Mouse (Mus musculus): ENCODE measurements at regions not wholly inside any gene's neighbourhood (a gene's known extent, or its start where the extent isn't known, plus 50 kb on each side); places are given as distances from the start of the nearest gene placed in this dataset.

DNA sequence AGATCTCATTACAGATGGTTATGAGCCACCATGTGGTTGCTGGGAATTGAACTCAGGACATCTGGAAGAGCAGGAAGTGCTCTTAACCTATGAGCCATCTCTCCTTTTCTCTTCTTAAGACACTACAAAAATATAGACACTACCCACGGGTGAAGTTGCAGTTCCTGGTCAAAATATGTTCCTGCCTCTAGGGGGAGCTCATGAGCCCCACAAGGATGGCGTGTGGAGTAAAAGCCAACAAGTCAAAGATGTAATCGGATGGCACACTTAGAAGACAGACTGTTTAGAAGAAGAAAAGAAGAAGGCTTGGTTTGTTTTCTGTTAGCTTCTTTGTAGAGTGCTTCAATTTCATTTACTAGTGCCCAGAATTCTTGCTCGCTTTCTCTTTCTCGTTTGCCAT lies 161.7 kb downstream of the Minar1 start:
- H3K4me3 ChIP-seq (ENCODE audit: low read length): no peak overlapping the region
- no peaks in the 10 kb centered on the region for H3K4me1 ChIP-seq (replicated peaks; ENCODE audit: control insufficient read depth, insufficient read depth, low read length)
- H3K9me3 ChIP-seq (ENCODE audit: control insufficient read depth, low read length): no peaks in the 10 kb centered on the region
- WGBS: 21% methylated on average over 5 of the region's 5 CpGs
- no peak overlapping the region for H3K4me2 ChIP-seq (ENCODE audit: low read depth, low read length)
- no peak overlapping the region for H3K27ac ChIP-seq (ENCODE audit: low read length)
- no peak for ATAC-seq (ENCODE audit: low read depth)
- no peaks in the 10 kb centered on the region for H3K36me3 ChIP-seq (ENCODE audit: control insufficient read depth, insufficient read depth, low read length)
- no peaks in the 10 kb centered on the region for H3K27me3 ChIP-seq (ENCODE audit: control insufficient read depth, insufficient read depth, low read depth, low read length)
- H3K9ac ChIP-seq (ENCODE audit: low read length): no peak overlapping the region

GRCm38 (mm10) chr9:89456666-89457065 lies 166.3 kb downstream of the Minar1 start:
- WGBS: 62% methylated on average over 3 of the region's 3 CpGs
- no peaks in the 10 kb centered on the region for H3K4me1 ChIP-seq (replicated peaks; ENCODE audit: control insufficient read depth, insufficient read depth, low read length)

GRCm38 (mm10) chr9:89449656-89450055 lies 173.3 kb downstream of the Minar1 start:
- H3K4me1 ChIP-seq (replicated peaks; ENCODE audit: control insufficient read depth, insufficient read depth, low read length): no peaks in the 10 kb centered on the region

More at GRCm38 (mm10) chr9:89456666-89457065, 166.3 kb downstream of the Minar1 start:
- Histone ChIP-seq H3K4me2 (ENCODE audit: low read depth, low read length) (no peak overlapping the region), H3K4me3 (ENCODE audit: low read length) (no peak overlapping the region), H3K27me3 (ENCODE audit: control insufficient read depth, insufficient read depth, low read depth, low read length) (no peaks in the 10 kb centered on the region), H3K9ac (ENCODE audit: low read length) (no peak overlapping the region), H3K9me3 (ENCODE audit: control insufficient read depth, low read length) (no peaks in the 10 kb centered on the region), H3K27ac (ENCODE audit: low read length) (no peak overlapping the region), H3K36me3 (ENCODE audit: control insufficient read depth, insufficient read depth, low read length) (no peaks in the 10 kb centered on the region)
- no peak for ATAC-seq (ENCODE audit: low read depth)

More at GRCm38 (mm10) chr9:89449656-89450055, 173.3 kb downstream of the Minar1 start:
- no peak overlapping the region for H3K9ac ChIP-seq (ENCODE audit: low read length)
- H3K4me3 ChIP-seq (ENCODE audit: low read length): no peak overlapping the region
- no peaks in the 10 kb centered on the region for H3K36me3 ChIP-seq (ENCODE audit: control insufficient read depth, insufficient read depth, low read length)
- H3K4me2 ChIP-seq (ENCODE audit: low read depth, low read length): no peak overlapping the region
- ATAC-seq (ENCODE audit: low read depth): 0 out of 2 replicates have a peak, but pooled peaks have one; percentile 28
- no peaks in the 10 kb centered on the region for H3K27me3 ChIP-seq (ENCODE audit: control insufficient read depth, insufficient read depth, low read depth, low read length)
- H3K27ac ChIP-seq (ENCODE audit: low read length): no peak overlapping the region
- 70% methylated on average over 6 of the region's 6 CpGs for WGBS
- no peaks in the 10 kb centered on the region for H3K9me3 ChIP-seq (ENCODE audit: control insufficient read depth, low read length)
